Comparison of ENCODE assay signal across 21 mouse cellular contexts in the genomic region with DNA sequence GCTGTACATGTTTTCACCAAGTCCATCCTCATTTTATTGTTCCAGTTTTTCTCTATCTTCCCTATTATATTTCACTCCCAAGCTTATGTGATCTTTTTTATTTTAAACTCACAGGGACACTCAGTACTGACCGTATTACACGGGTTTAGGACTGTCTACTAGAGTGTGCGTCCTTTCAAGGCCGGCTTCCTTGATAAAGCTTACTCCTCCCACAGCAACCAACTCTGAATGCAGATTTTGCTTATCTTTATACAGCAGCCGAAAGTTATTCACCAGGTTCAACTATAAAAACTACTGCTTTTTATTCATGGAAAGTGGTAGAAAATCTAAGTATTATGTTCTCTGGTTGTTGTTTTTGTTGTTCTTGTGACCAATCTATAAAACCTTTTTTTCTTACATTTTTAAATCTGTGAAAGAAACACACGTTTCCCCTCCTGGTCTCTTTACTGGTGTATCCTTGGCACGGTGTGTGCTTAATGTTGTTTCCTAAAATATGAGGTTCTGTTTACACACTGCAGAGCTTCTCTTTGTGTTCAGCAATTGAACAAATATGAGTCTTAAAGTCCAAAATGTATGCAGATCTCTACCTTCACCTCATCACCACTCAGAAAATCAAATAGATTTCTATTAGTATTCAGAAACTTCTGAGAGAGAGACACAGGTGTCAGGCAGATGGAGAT.
A peak's percentile ranks its signal among the peaks of the same experiment; 100 is the strongest.
DNase-seq lines count a peak whose midpoint lies in the region; ATAC-seq and TF ChIP-seq lines count a peak whose summit lies in the region.
"Had no signal": no experiment of that assay in that cellular context is flagged by ENCODE, and none has a peak within 500 bp of the region (broad histone marks: within the 10 kb centered on the region; RNA-seq: fewer than 3 reads in every experiment).

No protein-coding gene starts in this region.

- no peak overlapping the region for H3K9ac ChIP-seq in liver, embryonic 14.5 days (replicated peaks)
- H3K9ac ChIP-seq in hindbrain, embryonic 13.5 days, result no peak overlapping the region
- H3K9ac ChIP-seq: embryonic facial prominence, embryonic 13.5 days; forebrain, embryonic 12.5 days; hindbrain, embryonic 14.5 days; intestine, embryonic 15.5 days had no signal

- TF ChIP-seq EP300 in liver, embryonic 14.5 days (IDR thresholded peaks at IDR 0.05; ENCODE audit: low read depth), result peak; percentile 67

- H3K4me2 ChIP-seq in liver, embryonic 14.5 days (ENCODE audit: low read depth), result peak overlapping the region; percentile 45; the same call in 1 of the 2 replicates
- H3K4me2 ChIP-seq in hindbrain, embryonic 13.5 days, result no peak overlapping the region
- H3K4me2 ChIP-seq: embryonic facial prominence, embryonic 13.5 days; forebrain, embryonic 12.5 days; hindbrain, embryonic 14.5 days; intestine, embryonic 15.5 days had no signal

- no peaks in the 10 kb centered on the region for H3K9me3 ChIP-seq in G1E (replicated peaks)
- no peaks in the 10 kb centered on the region for H3K9me3 ChIP-seq in liver, embryonic 14.5 days (ENCODE audit: control insufficient read depth, low read length)
- no peaks in the 10 kb centered on the region for H3K9me3 ChIP-seq in hindbrain, embryonic 13.5 days
- no peaks in the 10 kb centered on the region for H3K9me3 ChIP-seq in embryonic facial prominence, embryonic 10.5 days
- H3K9me3 ChIP-seq: embryonic facial prominence, embryonic 13.5 days; forebrain, embryonic 12.5 days; heart, embryonic 10.5 days; intestine, embryonic 15.5 days had no signal

- 17% methylated on average over 7 of the region's 7 CpGs for WGBS in liver, embryonic 14.5 days (ENCODE audit: insufficient replicate concordance)
- 86% methylated on average over 7 of the region's 7 CpGs for WGBS in hindbrain, embryonic 13.5 days
- 88% methylated on average over 7 of the region's 7 CpGs for WGBS in embryonic facial prominence, embryonic 10.5 days

- no peaks in the 10 kb centered on the region for H3K27me3 ChIP-seq in G1E (ENCODE audit: insufficient read depth, low read length)
- H3K27me3 ChIP-seq in liver, embryonic 14.5 days (ENCODE audit: control insufficient read depth, insufficient read depth, low read length), result no peaks in the 10 kb centered on the region
- no peaks in the 10 kb centered on the region for H3K27me3 ChIP-seq in hindbrain, embryonic 13.5 days
- no peaks in the 10 kb centered on the region for H3K27me3 ChIP-seq in embryonic facial prominence, embryonic 10.5 days (replicated peaks; ENCODE audit: low read depth, poor library complexity, severe bottlenecking)
- H3K27me3 ChIP-seq: embryonic facial prominence, embryonic 13.5 days; forebrain, embryonic 12.5 days; intestine, embryonic 15.5 days had no signal

- H3K4me3 ChIP-seq in G1E (ENCODE audit: low read depth, low read length), result no peak overlapping the region
- no peak overlapping the region for H3K4me3 ChIP-seq in liver, embryonic 14.5 days (ENCODE audit: insufficient read depth in 1 of 2, low read depth in 2 of 2, low read length in 2 of 2)
- H3K4me3 ChIP-seq in hindbrain, embryonic 13.5 days, result no peak overlapping the region
- no peak overlapping the region for H3K4me3 ChIP-seq in embryonic facial prominence, embryonic 10.5 days
- H3K4me3 ChIP-seq: embryonic facial prominence, embryonic 13.5 days; forebrain, embryonic 12.5 days; gastrocnemius, adult 2 months; heart, embryonic 10.5 days; intestine, embryonic 15.5 days had no signal

- peak; percentile 79 for ATAC-seq in G1E (ENCODE audit: extremely low read depth, insufficient number of reproducible peaks, low FRiP score, poor library complexity, severe bottlenecking)
- peak; percentile 93 for ATAC-seq in liver, embryonic 14.5 days (ENCODE audit: insufficient read depth)
- ATAC-seq in hindbrain, embryonic 13.5 days (ENCODE audit: low FRiP score), result no peak
- ATAC-seq: intestine, embryonic 15.5 days had no signal

- DNase-seq in G1E (ENCODE audit: low spot score) (peak; percentile 4), liver (peak; percentile 34)
- DNase-seq in c-Kit-negative CD71-positive TER-119-positive erythroid progenitor cells, embryonic 14.5 days (ENCODE audit: low read depth, low spot score), result peak; percentile 27
- peak; percentile 40 to 55 (median 43) for DNase-seq in liver, embryonic 14.5 days (ENCODE audit: low read depth in 3 of 3, low spot score in 3 of 3)
- DNase-seq in thymus, postnatal 10 days (ENCODE audit: low spot score in 2 of 2), result no peak
- DNase-seq in ovary, postnatal 36 days (ENCODE audit: low spot score), result no peak
- no peak for DNase-seq in embryonic facial prominence, embryonic 10.5 days (ENCODE audit: low spot score)
- DNase-seq: adrenal gland, adult 8-10 months; adrenal gland, postnatal 36 days; cerebellum, adult 2 months; cerebellum, postnatal 14 days; gastrocnemius, adult 2 months; gastrocnemius, postnatal 36 days; heart, adult 18-20 months; heart, postnatal 10 days had no signal

- no peak for TF ChIP-seq CTCF in G1E (IDR thresholded peaks at IDR 0.05; ENCODE audit: low read depth, low read length)
- TF ChIP-seq CTCF in liver, embryonic 14.5 days (IDR thresholded peaks at IDR 0.05; ENCODE audit: low read depth), result no peak

- H3K36me3 ChIP-seq in G1E (replicated peaks), result no peaks in the 10 kb centered on the region
- H3K36me3 ChIP-seq in liver, embryonic 14.5 days (replicated peaks; ENCODE audit: control insufficient read depth, insufficient read depth, low read depth), result no peaks in the 10 kb centered on the region
- H3K36me3 ChIP-seq in hindbrain, embryonic 13.5 days, result no peaks in the 10 kb centered on the region
- H3K36me3 ChIP-seq in embryonic facial prominence, embryonic 10.5 days (replicated peaks), result no peaks in the 10 kb centered on the region
- H3K36me3 ChIP-seq: embryonic facial prominence, embryonic 13.5 days; forebrain, embryonic 12.5 days; heart, embryonic 10.5 days; intestine, embryonic 15.5 days had no signal

- peaks cover 20% of the 10 kb centered on the region for H3K4me1 ChIP-seq in G1E (ENCODE audit: insufficient read depth, low read depth, low read length)
- peaks cover 4 to 6% of the 10 kb centered on the region in 2 experiments for H3K4me1 ChIP-seq in liver, embryonic 14.5 days (replicated peaks; ENCODE audit: control insufficient read depth in 2 of 2, insufficient read depth in 2 of 2, low read length in 1 of 2)
- H3K4me1 ChIP-seq in hindbrain, embryonic 13.5 days (replicated peaks), result no peaks in the 10 kb centered on the region
- H3K4me1 ChIP-seq in embryonic facial prominence, embryonic 10.5 days, result no peaks in the 10 kb centered on the region
- H3K4me1 ChIP-seq: embryonic facial prominence, embryonic 13.5 days; forebrain, embryonic 12.5 days; heart, embryonic 10.5 days; intestine, embryonic 15.5 days had no signal

- H3K27ac ChIP-seq in liver, embryonic 14.5 days, result 0 out of 2 replicates have a peak overlapping the region, but pooled peaks have one; percentile 14
- H3K27ac ChIP-seq in hindbrain, embryonic 13.5 days, result no peak overlapping the region
- no peak overlapping the region for H3K27ac ChIP-seq in embryonic facial prominence, embryonic 10.5 days (replicated peaks)
- H3K27ac ChIP-seq: embryonic facial prominence, embryonic 13.5 days; forebrain, embryonic 12.5 days; gastrocnemius, adult 2 months; heart, embryonic 10.5 days; hindbrain, embryonic 14.5 days; intestine, embryonic 15.5 days had no signal

Comparison
In these comparisons a context has a peak if more than half of its experiments do, and no peak if none do; other contexts are left out.
1. DNase-seq: peak in G1E (single experiment), c-Kit-negative CD71-positive TER-119-positive erythroid progenitor cells, embryonic 14.5 days (single experiment), liver (single experiment) and liver, embryonic 14.5 days (3 of 3); none in thymus, postnatal 10 days (0 of 2), ovary, postnatal 36 days (single experiment) and embryonic facial prominence, embryonic 10.5 days (single experiment).